In genomic region chr2:144369511-144369910, GRCm38 (mm10) we compare ENCODE assay signal across 9 mouse cellular contexts. TPM values are rescaled to one million over a fixed set of nuclear protein-coding genes. Genes with fewer than 3 reads are reported as not detected.
DNase-seq lines count a peak whose midpoint lies in the region; ATAC-seq and TF ChIP-seq lines count a peak whose summit lies in the region.
"Had no signal": no experiment of that assay in that cellular context is flagged by ENCODE, and none has a peak within 500 bp of the region (broad histone marks: within the 10 kb centered on the region; RNA-seq: fewer than 3 reads in every experiment).

No protein-coding gene starts in this region.

- peaks cover 11% of the 10 kb centered on the region for H3K4me1 ChIP-seq in lung, embryonic 16.5 days (replicated peaks; ENCODE audit: control insufficient read depth, insufficient read depth, low read length)
- peaks cover 7% of the 10 kb centered on the region for H3K4me1 ChIP-seq in embryonic facial prominence, embryonic 14.5 days (ENCODE audit: control insufficient read depth, insufficient read depth, low read length)
- no peaks in the 10 kb centered on the region for H3K4me1 ChIP-seq in intestine, postnatal 0 days (replicated peaks; ENCODE audit: control insufficient read depth, insufficient read depth, low read length)
- peaks cover 18% of the 10 kb centered on the region for H3K4me1 ChIP-seq in midbrain, embryonic 15.5 days

- 0 out of 2 replicates have a peak, but pooled peaks have one; percentile 22 for ATAC-seq in lung, embryonic 16.5 days (ENCODE audit: low read depth)
- no peak for ATAC-seq in embryonic facial prominence, embryonic 14.5 days (ENCODE audit: low read depth)
- ATAC-seq in intestine, postnatal 0 days, result peak; percentile 48
- peak; percentile 59 for ATAC-seq in midbrain, embryonic 15.5 days (replicated peaks)

- peak overlapping the region; percentile 77 for H3K4me3 ChIP-seq in lung, embryonic 16.5 days (ENCODE audit: low read length)
- H3K4me3 ChIP-seq in embryonic facial prominence, embryonic 14.5 days (ENCODE audit: low read depth, low read length), result peak overlapping the region; percentile 89
- peak overlapping the region; percentile 83 for H3K4me3 ChIP-seq in intestine, postnatal 0 days (ENCODE audit: low read depth, low read length)
- H3K4me3 ChIP-seq in midbrain, embryonic 15.5 days, result peak overlapping the region; percentile 81

- DNase-seq in lung, postnatal 10 days, result no peak
- DNase-seq in embryonic facial prominence, embryonic 14.5 days (ENCODE audit: low spot score), result no peak
- no peak for DNase-seq in gastrocnemius, postnatal 25 days
- no peak for DNase-seq in right cerebral cortex, postnatal 14 days
- DNase-seq in retina, embryonic 14.5 days (ENCODE audit: low spot score), result no peak

- peak overlapping the region; percentile 67 for H3K4me2 ChIP-seq in lung, embryonic 16.5 days (ENCODE audit: low read depth, low read length)
- H3K4me2 ChIP-seq in embryonic facial prominence, embryonic 14.5 days (ENCODE audit: low read depth, low read length), result peak overlapping the region; percentile 75
- H3K4me2 ChIP-seq in intestine, postnatal 0 days (replicated peaks; ENCODE audit: low read depth), result peak overlapping the region; percentile 72
- peak overlapping the region; percentile 69 for H3K4me2 ChIP-seq in midbrain, embryonic 15.5 days

- H3K9ac ChIP-seq in lung, embryonic 16.5 days (ENCODE audit: low read length), result peak overlapping the region; percentile 81
- peak overlapping the region; percentile 88 for H3K9ac ChIP-seq in embryonic facial prominence, embryonic 14.5 days (ENCODE audit: low read depth, low read length)
- peak overlapping the region; percentile 88 for H3K9ac ChIP-seq in intestine, postnatal 0 days (ENCODE audit: low read depth, low read length)
- H3K9ac ChIP-seq in midbrain, embryonic 15.5 days, result peak overlapping the region; percentile 83

- WGBS in lung, embryonic 16.5 days, result 1% methylated on average over 12 of the region's 12 CpGs
- 1% methylated on average over 12 of the region's 12 CpGs for WGBS in embryonic facial prominence, embryonic 14.5 days
- under 1% methylated on average over 12 of the region's 12 CpGs for WGBS in intestine, postnatal 0 days
- 1% methylated on average over 12 of the region's 12 CpGs for WGBS in midbrain, embryonic 15.5 days

- H3K27ac ChIP-seq in lung, embryonic 16.5 days (ENCODE audit: low read length), result peak overlapping the region; percentile 92
- peak overlapping the region; percentile 91 for H3K27ac ChIP-seq in embryonic facial prominence, embryonic 14.5 days (replicated peaks; ENCODE audit: low read depth, low read length)
- H3K27ac ChIP-seq in intestine, postnatal 0 days (ENCODE audit: low read depth, low read length), result peak overlapping the region; percentile 96
- peak overlapping the region; percentile 94 for H3K27ac ChIP-seq in midbrain, embryonic 15.5 days

- no peaks in the 10 kb centered on the region for H3K9me3 ChIP-seq in lung, embryonic 16.5 days (ENCODE audit: control insufficient read depth, low read length)
- H3K9me3 ChIP-seq in embryonic facial prominence, embryonic 14.5 days (ENCODE audit: control insufficient read depth, low read length), result no peaks in the 10 kb centered on the region
- H3K9me3 ChIP-seq in intestine, postnatal 0 days (ENCODE audit: control insufficient read depth), result no peaks in the 10 kb centered on the region
- H3K9me3 ChIP-seq in midbrain, embryonic 15.5 days, result no peaks in the 10 kb centered on the region

- peaks cover 13% of the 10 kb centered on the region for H3K36me3 ChIP-seq in lung, embryonic 16.5 days (ENCODE audit: control insufficient read depth, insufficient read depth, low read length)
- H3K36me3 ChIP-seq in embryonic facial prominence, embryonic 14.5 days (ENCODE audit: control insufficient read depth, insufficient read depth, low read length), result peaks cover 21% of the 10 kb centered on the region
- peaks cover 16% of the 10 kb centered on the region; the same call in 1 of the 2 replicates for H3K36me3 ChIP-seq in intestine, postnatal 0 days (ENCODE audit: control insufficient read depth, insufficient read depth)
- H3K36me3 ChIP-seq in midbrain, embryonic 15.5 days (replicated peaks), result peaks cover 14% of the 10 kb centered on the region

- no peak for TF ChIP-seq CTCF in intestine, postnatal 0 days (IDR thresholded peaks at IDR 0.05; ENCODE audit: low read depth)

- no peaks in the 10 kb centered on the region for H3K27me3 ChIP-seq in lung, embryonic 16.5 days (ENCODE audit: control insufficient read depth, insufficient read depth, low read depth, low read length)
- no peaks in the 10 kb centered on the region for H3K27me3 ChIP-seq in embryonic facial prominence, embryonic 14.5 days (replicated peaks; ENCODE audit: control insufficient read depth, insufficient read depth, low read length)
- H3K27me3 ChIP-seq in intestine, postnatal 0 days (replicated peaks; ENCODE audit: control insufficient read depth, insufficient read depth, low read length), result no peaks in the 10 kb centered on the region
- H3K27me3 ChIP-seq in midbrain, embryonic 15.5 days (replicated peaks), result no peaks in the 10 kb centered on the region

RNA-seq across cellular contexts. Expression of gene Pet117, which starts 0.7 kb away (rescaled TPM):
- 2.4 and 4.1 TPM in 2 replicates for polyA plus RNA-seq in lung, embryonic 16.5 days (2015; fragmentation: Nextera tagmentation; extraction: Ambion mirVana)
- polyA plus RNA-seq in embryonic facial prominence, embryonic 14.5 days (2014; fragmentation: Nextera tagmentation; extraction: Ambion mirVana), result 0.52 and 1.3 TPM in 2 replicates
- polyA plus RNA-seq in intestine, postnatal 0 days (2015; fragmentation: Nextera tagmentation; extraction: Ambion mirVana), result 8.0 and 12.4 TPM in 2 replicates
- 0.51 and 2.9 TPM in 2 replicates for polyA plus RNA-seq in midbrain, embryonic 15.5 days (2015; fragmentation: Nextera tagmentation; extraction: Ambion mirVana)
- 1 to 10 TPM; 5.8 to 6.5 TPM for total RNA-seq in gastrocnemius, postnatal 25 days (2021)

RNA-seq across cellular contexts. Expression of gene Kat14, which starts 0.7 kb away (rescaled TPM):
- polyA plus RNA-seq in lung, embryonic 16.5 days (2015; fragmentation: Nextera tagmentation; extraction: Ambion mirVana), result 36.4 and 36.9 TPM in 2 replicates
- 35.0 and 38.1 TPM in 2 replicates for polyA plus RNA-seq in embryonic facial prominence, embryonic 14.5 days (2014; fragmentation: Nextera tagmentation; extraction: Ambion mirVana)
- 34.9 and 40.9 TPM in 2 replicates for polyA plus RNA-seq in intestine, postnatal 0 days (2015; fragmentation: Nextera tagmentation; extraction: Ambion mirVana)
- polyA plus RNA-seq in midbrain, embryonic 15.5 days (2015; fragmentation: Nextera tagmentation; extraction: Ambion mirVana), result 29.1 and 30.7 TPM in 2 replicates
- 10 to 100 TPM; 16.9 to 20.9 TPM for total RNA-seq in gastrocnemius, postnatal 25 days (2021)

RNA-seq across cellular contexts. Expression of gene Ovol2, which starts 37.6 kb away (rescaled TPM):
- polyA plus RNA-seq in lung, embryonic 16.5 days (2015; fragmentation: Nextera tagmentation; extraction: Ambion mirVana), result 3.7 and 4.1 TPM in 2 replicates
- 1.1 and 3.0 TPM in 2 replicates for polyA plus RNA-seq in embryonic facial prominence, embryonic 14.5 days (2014; fragmentation: Nextera tagmentation; extraction: Ambion mirVana)
- polyA plus RNA-seq in intestine, postnatal 0 days (2015; fragmentation: Nextera tagmentation; extraction: Ambion mirVana), result 7.5 and 7.9 TPM in 2 replicates
- not detected in 2 replicates for polyA plus RNA-seq in midbrain, embryonic 15.5 days (2015; fragmentation: Nextera tagmentation; extraction: Ambion mirVana)
- not detected for total RNA-seq in gastrocnemius, postnatal 25 days (2021)
- total RNA-seq: heart, adult 18-20 months had no signal
